Mouse (Mus musculus) CH12.LX (cell line): ENCODE data around the gene Slc22a17. TPM values are rescaled to one million over a fixed set of nuclear protein-coding genes. Genes with fewer than 3 reads are reported as not detected.

Experiments
- DNase-seq: peaks from one replicate; pipeline ENCODE4 v3.0.0-alpha.2; 2013; ENCODE audit errors: extremely low read depth
- H3K27ac ChIP-seq: 2 replicates; pipeline ENCODE4 v1.5.1; 2012; ENCODE audit warnings: low read depth, mild to moderate bottlenecking, control low read depth, moderate library complexity; ENCODE audit not compliant: insufficient read depth
- H3K27me3 ChIP-seq: replicated peaks from 2 replicates; pipeline ENCODE3; 2012; ENCODE audit warnings: inconsistent platforms
- H3K36me3 ChIP-seq, 2 experiments: replicated peaks in 1 of 2; 2 replicates each; pipeline versions ENCODE3 to v1.6.1; 2012; ENCODE audit warnings: inconsistent platforms in 1 of 2, low read length in 1 of 2, mild to moderate bottlenecking in 1 of 2, mixed read lengths in 1 of 2, moderate library complexity in 1 of 2; ENCODE audit not compliant: control insufficient read depth in 1 of 2, insufficient read depth in 1 of 2
- H3K4me1 ChIP-seq, 2 experiments: 2 replicates each; pipeline ENCODE4 v1.6.1; 2012; ENCODE audit warnings: inconsistent platforms in 1 of 2, moderate library complexity in 1 of 2; ENCODE audit not compliant: insufficient read depth in 2 of 2, control insufficient read depth in 1 of 2
- H3K4me2 ChIP-seq: 2 replicates; pipeline ENCODE4 v1.6.1; 2012; ENCODE audit warnings: low read depth, mild to moderate bottlenecking, control low read depth; ENCODE audit not compliant: poor library complexity, insufficient read depth, severe bottlenecking
- H3K4me3 ChIP-seq, 3 experiments: fragments of 150-350 bp in 1 of 3; sonication (generic) in 1 of 3; replicated peaks in 1 of 3; 2 replicates each; pipeline versions ENCODE3 to v1.5.1; 2011 to 2012; ENCODE audit warnings: low read depth in 2 of 3, low read length in 2 of 3, mild to moderate bottlenecking in 2 of 3, moderate library complexity in 2 of 3, control low read depth in 1 of 3, improper control_type of control experiment in 1 of 3, inconsistent platforms in 1 of 3, mixed read lengths in 1 of 3; ENCODE audit not compliant: poor library complexity in 1 of 3
- H3K79me2 ChIP-seq: replicated peaks from 2 replicates; pipeline ENCODE4 v1.6.1; 2012; ENCODE audit warnings: mild to moderate bottlenecking, moderate library complexity; ENCODE audit not compliant: control insufficient read depth, poor library complexity, insufficient read depth, severe bottlenecking; ENCODE audit errors: extremely low read depth
- H3K9ac ChIP-seq: 2 replicates; pipeline ENCODE4 v1.6.1; 2012; ENCODE audit warnings: low read depth, mild to moderate bottlenecking, control low read depth, moderate library complexity; ENCODE audit not compliant: insufficient read depth
- H3K9me3 ChIP-seq: replicated peaks from 2 replicates; pipeline ENCODE3; 2012; ENCODE audit warnings: low read length, inconsistent platforms, mixed read lengths
- CTCF ChIP-seq, 2 experiments: IDR thresholded peaks in 1 of 2; conservative IDR thresholded peaks in 1 of 2; 2 replicates each; pipeline ENCODE4 v1.5.1; 2011 to 2012; ENCODE audit warnings: low read depth in 2 of 2, low read length in 2 of 2, improper control_type of control experiment in 1 of 2, inconsistent platforms in 1 of 2, mild to moderate bottlenecking in 1 of 2, moderate library complexity in 1 of 2
- EP300 ChIP-seq: IDR thresholded peaks from 2 replicates; pipeline ENCODE4 v1.6.1; 2011; ENCODE audit warnings: low read length, improper control_type of control experiment
- ETS1 ChIP-seq: conservative IDR thresholded peaks from 2 replicates; pipeline ENCODE4 v1.6.1; 2012; ENCODE audit warnings: low read depth, mild to moderate bottlenecking, inconsistent platforms, low read length, improper control_type of control experiment, moderate library complexity
- HCFC1 ChIP-seq: IDR thresholded peaks from 2 replicates; pipeline ENCODE4 v1.6.1; 2012; ENCODE audit warnings: low read depth, mild to moderate bottlenecking, inconsistent platforms, low read length, improper control_type of control experiment
- KAT2A ChIP-seq: IDR thresholded peaks from 2 replicates; pipeline ENCODE4 v1.6.1; 2012; ENCODE audit warnings: low read length, improper control_type of control experiment, inconsistent platforms; ENCODE audit not compliant: insufficient replicate concordance
- MAX ChIP-seq: IDR thresholded peaks from 2 replicates; pipeline ENCODE4 v1.6.1; 2011; ENCODE audit warnings: low read length, improper control_type of control experiment
- MEF2A ChIP-seq: IDR thresholded peaks from 2 replicates; pipeline ENCODE4 v1.6.1; 2014; ENCODE audit warnings: low read depth, mild to moderate bottlenecking, inconsistent platforms, low read length, improper control_type of control experiment, borderline replicate concordance
- MXI1 ChIP-seq: IDR thresholded peaks from 2 replicates; pipeline ENCODE4 v1.6.1; 2011; ENCODE audit warnings: mild to moderate bottlenecking, low read depth, low read length, improper control_type of control experiment
- MYC ChIP-seq: IDR thresholded peaks from 2 replicates; pipeline ENCODE4 v1.6.1; 2011; ENCODE audit warnings: low read depth, mild to moderate bottlenecking, improper control_type of control experiment, low read length
- NELFE ChIP-seq: IDR thresholded peaks from 2 replicates; pipeline ENCODE4 v1.6.1; 2011; ENCODE audit warnings: low read depth, low read length, improper control_type of control experiment
- PAX5 ChIP-seq: IDR thresholded peaks from 2 replicates; pipeline ENCODE4 v1.6.1; 2012; ENCODE audit warnings: low read length, inconsistent platforms, mixed read lengths
- POLR2A ChIP-seq: IDR thresholded peaks from 2 replicates; pipeline ENCODE4 v1.6.1; 2011; ENCODE audit warnings: low read depth, mild to moderate bottlenecking, improper control_type of control experiment, low read length
- TBP ChIP-seq: conservative IDR thresholded peaks from 2 replicates; pipeline ENCODE4 v1.6.1; 2011; ENCODE audit warnings: low read depth, low read length, improper control_type of control experiment
- TCF12 ChIP-seq: IDR thresholded peaks from 2 replicates; pipeline ENCODE4 v1.6.1; 2014; ENCODE audit warnings: low read depth, mild to moderate bottlenecking, inconsistent platforms, low read length, improper control_type of control experiment
- USF1 ChIP-seq: IDR thresholded peaks from 2 replicates; pipeline ENCODE4 v1.6.1; 2014; ENCODE audit warnings: low read depth, mild to moderate bottlenecking, inconsistent platforms, low read length, improper control_type of control experiment
- ZKSCAN1 ChIP-seq: IDR thresholded peaks from 2 replicates; pipeline ENCODE4 v1.6.1; 2012; ENCODE audit warnings: low read depth, inconsistent platforms, low read length, improper control_type of control experiment, borderline replicate concordance
- ZNF384 ChIP-seq: IDR thresholded peaks from 2 replicates; pipeline ENCODE4 v1.6.1; 2012; ENCODE audit warnings: low read depth, low read length, improper control_type of control experiment, inconsistent platforms
- dilution Hi-C: fragments of 300-500 bp; cut with MboI; formaldehyde crosslinking; loops from 2 replicates; pipeline ENCODE4 v1.14.3; 2020; ENCODE audit warnings: low sequenced_read_pairs; ENCODE audit not compliant: extremely low pct_unique_long_range_greater_than_20kb, extremely low pct_ligation_motif_present
- in situ Hi-C: fragments of 300-500 bp; cut with MboI; formaldehyde crosslinking; loops from 3 replicates; pipeline ENCODE4 v1.14.3; 2019; ENCODE audit warnings: low sequenced_read_pairs, low pct_ligation_motif_present, low pct_unique_long_range_greater_than_20kb, mixed read lengths
- polyA plus RNA-seq: library from polyadenylated mRNA; unstranded; fragments of >175 nt; gene quantifications from 2 replicates; pipeline ENCODE4 v1.2.1, GENCODE M21; 2012; ENCODE audit warnings: low read depth; ENCODE audit not compliant: insufficient read length
- total RNA-seq, 2 experiments: library from RNA; depleted of rRNA; stranded (reverse); fragments of 300-350 nt in 1 of 2; fragments of >200 nt in 1 of 2; gene quantifications; 2 replicates each; pipeline ENCODE4 v1.2.3; 2012 to 2014

Slc22a17 gene
- total and polyA plus RNA-seq, 3 experiments = 0.04 to 1.1 (median 0.34) TPM

DNA sequence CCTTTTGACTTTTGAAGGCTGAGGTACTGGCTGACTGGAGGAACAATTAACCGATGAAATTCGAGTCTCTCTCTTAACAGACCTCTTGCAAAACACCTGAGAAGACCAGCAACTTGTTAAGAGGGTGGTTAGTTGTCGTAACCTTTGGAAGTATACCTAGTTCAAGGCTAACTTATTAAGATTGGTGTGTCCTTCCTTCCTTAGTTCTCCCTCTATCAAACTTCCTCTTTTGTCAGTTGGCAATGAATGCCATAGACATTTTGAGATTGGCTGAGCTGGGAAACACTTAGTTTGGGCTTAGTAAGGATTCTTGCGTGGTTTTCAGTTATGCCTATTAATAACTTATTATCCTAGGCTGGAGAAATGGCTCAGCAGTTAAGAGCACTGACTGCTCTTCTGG is 44.9 kb downstream of the Slc22a17 start:
- Histone ChIP-seq H3K9ac (no peak overlapping the region), H3K4me1 (peaks cover 4 to 5% of the 10 kb centered on the region in 2 experiments; a peak in 2 of 4 replicates), H3K27me3 (no peaks in the 10 kb centered on the region), H3K4me3 (no peak overlapping the region), H3K27ac (no peak overlapping the region), H3K9me3 (no peaks in the 10 kb centered on the region)
- DNase-seq = no peak
- dilution Hi-C loops = no loop called here
- no peak for TF ChIP-seq KAT2A
- no peak for TF ChIP-seq ETS1
- no peak for TF ChIP-seq NELFE
- no peak for TF ChIP-seq EP300
- TF ChIP-seq HCFC1 = no peak
- no peak for TF ChIP-seq PAX5
- no peak for TF ChIP-seq POLR2A
- no peak for TF ChIP-seq MXI1
- no peak for TF ChIP-seq ZNF384
- TF ChIP-seq ZKSCAN1 = no peak
- TF ChIP-seq CTCF (conservative IDR thresholded peaks at IDR 0.05 in 1 of 2, IDR thresholded peaks at IDR 0.05 in 1 of 2; ENCODE audit: low read depth in 2 of 2, low read length in 2 of 2) = no peak
- TF ChIP-seq MAX = no peak
- no peak for TF ChIP-seq TBP
- TF ChIP-seq, all 38 proteins: peak for 0
- Histone ChIP-seq H3K36me3 (no peaks in the 10 kb centered on the region), H3K4me2 (no peak overlapping the region), H3K79me2 (no peaks in the 10 kb centered on the region)
- in situ Hi-C loops = no loop called here

DNA sequence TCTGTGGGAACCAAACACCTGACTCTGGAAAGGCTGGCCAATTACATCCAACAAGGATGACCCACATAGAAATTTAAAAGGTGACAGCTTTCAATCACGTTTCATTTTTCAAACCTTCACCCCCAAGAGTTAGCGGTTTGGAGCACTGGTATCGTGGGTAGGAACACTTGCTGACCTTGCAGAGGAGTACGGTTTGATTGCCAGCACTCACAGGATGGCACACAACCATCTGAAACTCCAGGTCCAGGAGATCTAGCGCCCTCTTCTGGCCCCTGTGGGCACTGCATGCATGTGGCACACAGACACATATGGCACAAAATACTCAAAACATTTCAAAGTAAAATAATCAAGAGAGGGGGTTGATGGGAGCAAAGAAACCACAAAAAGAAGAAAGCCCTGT is 46.0 kb downstream of the Slc22a17 start:
- no peak overlapping the region for H3K27ac ChIP-seq
- no peaks in the 10 kb centered on the region for H3K9me3 ChIP-seq
- dilution Hi-C loops = no loop called here
- H3K27me3 ChIP-seq = no peaks in the 10 kb centered on the region
- peak; percentile 51 to 71 for TF ChIP-seq CTCF (conservative IDR thresholded peaks at IDR 0.05 in 1 of 2, IDR thresholded peaks at IDR 0.05 in 1 of 2; ENCODE audit: low read depth in 2 of 2, low read length in 2 of 2)
- TF ChIP-seq MYC = no peak
- TF ChIP-seq TCF12 = no peak
- no peak overlapping the region for H3K4me2 ChIP-seq
- no peak overlapping the region for H3K9ac ChIP-seq
- H3K4me1 ChIP-seq = peaks cover 4 to 5% of the 10 kb centered on the region in 2 experiments; a peak in 2 of 4 replicates
- in situ Hi-C loops = no loop called here
- H3K4me3 ChIP-seq = no peak overlapping the region
- H3K36me3 ChIP-seq = no peaks in the 10 kb centered on the region
- H3K79me2 ChIP-seq = no peaks in the 10 kb centered on the region
- DNase-seq = peak; percentile 30

DNA sequence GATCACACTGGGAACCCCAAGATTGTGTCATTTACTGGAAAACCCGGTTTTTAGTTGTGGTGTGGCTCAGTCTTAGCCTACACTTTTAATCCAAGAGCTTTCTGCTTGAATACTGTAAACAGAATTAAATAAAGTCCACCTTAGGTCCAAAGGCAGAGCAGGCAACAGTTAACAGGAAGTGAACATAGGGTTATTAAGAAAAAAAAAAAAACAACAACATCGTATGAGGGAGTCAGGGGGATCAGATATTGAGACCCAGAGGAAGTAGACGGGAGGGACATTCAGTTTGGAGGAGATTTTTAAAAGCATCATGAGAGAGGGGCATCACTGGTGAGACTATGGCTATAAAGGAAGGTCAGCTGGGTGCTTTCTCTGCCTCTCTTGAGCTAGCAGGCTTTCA is 46.7 kb downstream of the Slc22a17 start:
- no peak for DNase-seq
- Histone ChIP-seq H3K27ac (no peak overlapping the region), H3K27me3 (no peaks in the 10 kb centered on the region)
- in situ Hi-C loops = no loop called here
- no peak for TF ChIP-seq MEF2A
- no peak for TF ChIP-seq USF1
- TF ChIP-seq, all 38 proteins: peak for 0
- no peak overlapping the region for H3K9ac ChIP-seq
- no peaks in the 10 kb centered on the region for H3K9me3 ChIP-seq
- H3K4me1 ChIP-seq = peaks cover 4 to 5% of the 10 kb centered on the region in 2 experiments; a peak in 2 of 4 replicates
- no peak overlapping the region for H3K4me2 ChIP-seq
- no peak overlapping the region for H3K4me3 ChIP-seq
- dilution Hi-C loops = no loop called here
- H3K36me3 ChIP-seq = no peaks in the 10 kb centered on the region
- no peaks in the 10 kb centered on the region for H3K79me2 ChIP-seq
